Mouse (Mus musculus) neural tube, embryonic 12.5 days (tissue): ENCODE measurements around the gene Samd10. TPM values are rescaled to one million over a fixed set of nuclear protein-coding genes. Genes with fewer than 3 reads are reported as not detected.

Experiments
- ATAC-seq: fragments of 200-750 bp; cut with Nextera tagmentation; 2 replicates; pipeline ENCODE4 v1.8.0; 2017; ENCODE audit warnings: low read depth, mild to moderate bottlenecking, moderate TSS enrichment, moderate library complexity; ENCODE audit not compliant: low FRiP score
- H3K27ac ChIP-seq: fragments of 300-500 bp; sonication (generic); 2 replicates; pipeline ENCODE4 v1.5.1; 2016
- H3K27me3 ChIP-seq: fragments of 300-500 bp; sonication (generic); replicated peaks from 2 replicates; pipeline ENCODE4 v1.6.1; 2016; ENCODE audit warnings: mild to moderate bottlenecking
- H3K36me3 ChIP-seq: fragments of 300-500 bp; sonication (generic); 2 replicates; pipeline ENCODE4 v1.6.1; 2016; ENCODE audit warnings: mild to moderate bottlenecking
- H3K4me1 ChIP-seq: fragments of 300-500 bp; sonication (generic); 2 replicates; pipeline ENCODE4 v1.6.1; 2016
- H3K4me2 ChIP-seq: fragments of 300-500 bp; sonication (generic); replicated peaks from 2 replicates; pipeline ENCODE4 v1.6.1; 2016; ENCODE audit warnings: mild to moderate bottlenecking
- H3K4me3 ChIP-seq: fragments of 300-500 bp; sonication (generic); 2 replicates; pipeline ENCODE4 v1.5.1; 2016
- H3K9ac ChIP-seq: fragments of 300-500 bp; sonication (generic); 2 replicates; pipeline ENCODE4 v1.6.1; 2016; ENCODE audit warnings: mild to moderate bottlenecking
- H3K9me3 ChIP-seq: fragments of 300-500 bp; sonication (generic); 2 replicates; pipeline ENCODE4 v1.6.1; 2016; ENCODE audit warnings: mild to moderate bottlenecking
- WGBS: fragments of 180-500 bp; shearing (Covaris S2); methylation state at CpG from one replicate; pipeline ENCODE4 v1.1.7; 2016; 5-methylcytosine and 5-hydroxymethylcytosine counted together
- polyA plus RNA-seq: library from polyadenylated mRNA; unstranded; fragments of >200 nt; fragmentation: Nextera tagmentation; extraction: Ambion mirVana; gene quantifications from 2 replicates; pipeline ENCODE4 v1.2.1, GENCODE M21; 2016

Samd10 gene
- polyA plus RNA-seq, 1 experiment from 2014 or later, result 112 TPM

- no peak overlapping the region for H3K9ac ChIP-seq
- 78% methylated on average over 6 of the region's 6 CpGs for WGBS
- H3K4me2 ChIP-seq, result no peak overlapping the region
- H3K36me3 ChIP-seq, result peaks cover 18% of the 10 kb centered on the region
- H3K27me3 ChIP-seq, result no peaks in the 10 kb centered on the region
- H3K27ac ChIP-seq, result no peak overlapping the region
- ATAC-seq, result no peak
- no peak overlapping the region for H3K4me3 ChIP-seq
- no peaks in the 10 kb centered on the region for H3K9me3 ChIP-seq
- no peaks in the 10 kb centered on the region for H3K4me1 ChIP-seq
Observed at GRCm38 (mm10) chr2:181570921-181571595, 28.0 kb downstream of the Samd10 start.

- Histone ChIP-seq H3K4me1 (no peaks in the 10 kb centered on the region), H3K9ac (no peak overlapping the region), H3K9me3 (no peaks in the 10 kb centered on the region), H3K4me3 (no peak overlapping the region), H3K27me3 (no peaks in the 10 kb centered on the region), H3K27ac (no peak overlapping the region), H3K36me3 (peaks cover 18% of the 10 kb centered on the region), H3K4me2 (no peak overlapping the region)
- WGBS, result 90% methylated on average over 8 of the region's 8 CpGs
- no peak for ATAC-seq
Observed at GRCm38 (mm10) chr2:181570375-181570774, 28.6 kb downstream of the Samd10 start.

- no peak for ATAC-seq
- no peak overlapping the region for H3K4me2 ChIP-seq
- no peaks in the 10 kb centered on the region for H3K4me1 ChIP-seq
- H3K9ac ChIP-seq, result no peak overlapping the region
- WGBS, result 92% methylated on average over 10 of the region's 10 CpGs
- no peaks in the 10 kb centered on the region for H3K27me3 ChIP-seq
- H3K9me3 ChIP-seq, result no peaks in the 10 kb centered on the region
- no peak overlapping the region for H3K4me3 ChIP-seq
- H3K36me3 ChIP-seq, result peaks cover 18% of the 10 kb centered on the region
- H3K27ac ChIP-seq, result no peak overlapping the region
Observed at GRCm38 (mm10) chr2:181569856-181570255, 29.2 kb downstream of the Samd10 start.

- Histone ChIP-seq H3K4me3 (no peak overlapping the region), H3K4me1 (no peaks in the 10 kb centered on the region), H3K27ac (no peak overlapping the region), H3K4me2 (no peak overlapping the region), H3K27me3 (no peaks in the 10 kb centered on the region), H3K9me3 (no peaks in the 10 kb centered on the region), H3K36me3 (peaks cover 14% of the 10 kb centered on the region), H3K9ac (no peak overlapping the region)
- 82% methylated on average over 7 of the region's 7 CpGs for WGBS
- no peak for ATAC-seq
Observed at GRCm38 (mm10) chr2:181568272-181569008, 30.6 kb downstream of the Samd10 start.

- H3K9ac ChIP-seq, result no peak overlapping the region
- H3K36me3 ChIP-seq, result peaks cover 3% of the 10 kb centered on the region; the same call in 1 of the 2 replicates
- no peak overlapping the region for H3K4me3 ChIP-seq
- no peaks in the 10 kb centered on the region for H3K9me3 ChIP-seq
- H3K27me3 ChIP-seq, result no peaks in the 10 kb centered on the region
- H3K4me1 ChIP-seq, result no peaks in the 10 kb centered on the region
- no peak overlapping the region for H3K4me2 ChIP-seq
- WGBS, result 89% methylated on average over 3 of the region's 3 CpGs
- no peak overlapping the region for H3K27ac ChIP-seq
- no peak for ATAC-seq
Observed at GRCm38 (mm10) chr2:181567338-181567737, 31.7 kb downstream of the Samd10 start.

- H3K9me3 ChIP-seq, result no peaks in the 10 kb centered on the region
- no peaks in the 10 kb centered on the region for H3K4me1 ChIP-seq
- ATAC-seq, result no peak
- H3K4me3 ChIP-seq, result no peak overlapping the region
- H3K36me3 ChIP-seq, result peaks cover 51% of the 10 kb centered on the region
- H3K4me2 ChIP-seq, result no peak overlapping the region
- H3K27ac ChIP-seq, result no peak overlapping the region
- no peaks in the 10 kb centered on the region for H3K27me3 ChIP-seq
- H3K9ac ChIP-seq, result no peak overlapping the region
Observed at GRCm38 (mm10) chr2:181553772-181554171, 45.2 kb downstream of the Samd10 start.

- H3K4me1 ChIP-seq, result no peaks in the 10 kb centered on the region
- no peak overlapping the region for H3K27ac ChIP-seq
- no peaks in the 10 kb centered on the region for H3K9me3 ChIP-seq
- H3K4me3 ChIP-seq, result no peak overlapping the region
- no peaks in the 10 kb centered on the region for H3K27me3 ChIP-seq
- H3K36me3 ChIP-seq, result peaks cover 74% of the 10 kb centered on the region
- H3K4me2 ChIP-seq, result no peak overlapping the region
- WGBS, result 97% methylated on average over 2 of the region's 2 CpGs
- no peak overlapping the region for H3K9ac ChIP-seq
- no peak for ATAC-seq
Observed at GRCm38 (mm10) chr2:181550233-181550632, 48.8 kb downstream of the Samd10 start.

GRCm38 (mm10) chr2:181548682-181549081 is 50.3 kb downstream of the Samd10 start:
- Histone ChIP-seq H3K9ac (no peak overlapping the region), H3K4me3 (no peak overlapping the region), H3K27me3 (no peaks in the 10 kb centered on the region), H3K4me1 (no peaks in the 10 kb centered on the region), H3K36me3 (peaks cover 67% of the 10 kb centered on the region), H3K27ac (no peak overlapping the region), H3K9me3 (no peaks in the 10 kb centered on the region), H3K4me2 (no peak overlapping the region)
- 97% methylated on average over 5 of the region's 5 CpGs for WGBS
- ATAC-seq, result no peak

- H3K9ac ChIP-seq, result no peak overlapping the region
- no peaks in the 10 kb centered on the region for H3K27me3 ChIP-seq
- 82% methylated on average over 1 of the region's 1 CpGs for WGBS
- no peaks in the 10 kb centered on the region for H3K9me3 ChIP-seq
- no peak overlapping the region for H3K4me2 ChIP-seq
- no peaks in the 10 kb centered on the region for H3K4me1 ChIP-seq
- ATAC-seq, result no peak
- H3K4me3 ChIP-seq, result no peak overlapping the region
- H3K27ac ChIP-seq, result no peak overlapping the region
- H3K36me3 ChIP-seq, result peaks cover 64% of the 10 kb centered on the region
Observed at GRCm38 (mm10) chr2:181548227-181548626, 50.8 kb downstream of the Samd10 start.

GRCm38 (mm10) chr2:181546142-181546541 is 52.9 kb downstream of the Samd10 start:
- Histone ChIP-seq H3K27me3 (no peaks in the 10 kb centered on the region), H3K9me3 (no peaks in the 10 kb centered on the region), H3K4me1 (no peaks in the 10 kb centered on the region), H3K4me3 (no peak overlapping the region), H3K36me3 (peaks cover 46% of the 10 kb centered on the region), H3K9ac (no peak overlapping the region), H3K27ac (no peak overlapping the region), H3K4me2 (no peak overlapping the region)
- WGBS, result 96% methylated on average over 7 of the region's 7 CpGs
- no peak for ATAC-seq
